Mouse (Mus musculus): ENCODE results near the gene Hexim1. TPM values are rescaled to one million over a fixed set of nuclear protein-coding genes. Genes with fewer than 3 reads are reported as not detected.

Hexim1 gene
- polyA plus RNA-seq, 1 experiment from 2014 or later: 3.7 TPM

GRCm38 (mm10) chr11:103133456-103134185 is 17.6 kb downstream of the Hexim1 start:
- no peaks in the 10 kb centered on the region for H3K9me3 ChIP-seq
- peak overlapping the region; percentile 29; the same call in 1 of the 2 replicates for H3K9ac ChIP-seq
- H3K36me3 ChIP-seq (replicated peaks): 0 out of 2 replicates have a peak, but pooled peaks cover under 1% of the 10 kb centered on the region
- WGBS: 55% methylated on average over 6 of the region's 6 CpGs
- no peaks in the 10 kb centered on the region for H3K27me3 ChIP-seq (replicated peaks)
- H3K4me1 ChIP-seq: peaks cover 38% of the 10 kb centered on the region
- H3K4me2 ChIP-seq: peak overlapping the region; percentile 52
- peak; percentile 20; the same call in 1 of the 2 replicates for ATAC-seq (replicated peaks)
- peak overlapping the region; percentile 82 for H3K27ac ChIP-seq
- H3K4me3 ChIP-seq: peak overlapping the region; percentile 27

DNA sequence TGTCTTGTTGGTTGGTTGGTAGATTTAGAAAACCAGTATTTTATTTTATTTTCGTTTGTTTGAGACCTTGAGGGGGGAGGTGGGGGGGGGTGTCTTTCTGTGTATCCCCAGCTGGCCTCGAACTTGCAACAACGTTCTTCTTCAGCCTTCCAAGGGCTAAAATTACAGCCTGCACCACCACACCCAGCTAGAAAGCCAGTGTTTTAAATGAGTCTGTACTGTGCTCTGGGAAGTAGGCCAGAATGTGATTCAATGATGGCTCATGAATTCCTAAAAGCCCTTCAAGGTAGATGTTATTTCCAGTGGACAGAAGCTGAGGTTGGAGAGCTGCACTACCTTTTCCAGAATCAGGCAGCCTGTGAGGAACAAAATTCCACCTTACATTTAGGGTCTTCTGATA is 18.2 kb downstream of the Hexim1 start:
- ATAC-seq (replicated peaks): no peak
- peaks cover 38% of the 10 kb centered on the region for H3K4me1 ChIP-seq
- H3K36me3 ChIP-seq (replicated peaks): peaks cover 7% of the 10 kb centered on the region; the same call in 1 of the 2 replicates
- no peaks in the 10 kb centered on the region for H3K27me3 ChIP-seq (replicated peaks)
- no peak overlapping the region for H3K9ac ChIP-seq
- H3K9me3 ChIP-seq: no peaks in the 10 kb centered on the region
- H3K4me2 ChIP-seq: peak overlapping the region; percentile 52
- H3K27ac ChIP-seq: peak overlapping the region; percentile 82; the same call in 1 of the 2 replicates
- peak overlapping the region; percentile 27; the same call in 1 of the 2 replicates for H3K4me3 ChIP-seq
- 79% methylated on average over 3 of the region's 3 CpGs for WGBS

DNA sequence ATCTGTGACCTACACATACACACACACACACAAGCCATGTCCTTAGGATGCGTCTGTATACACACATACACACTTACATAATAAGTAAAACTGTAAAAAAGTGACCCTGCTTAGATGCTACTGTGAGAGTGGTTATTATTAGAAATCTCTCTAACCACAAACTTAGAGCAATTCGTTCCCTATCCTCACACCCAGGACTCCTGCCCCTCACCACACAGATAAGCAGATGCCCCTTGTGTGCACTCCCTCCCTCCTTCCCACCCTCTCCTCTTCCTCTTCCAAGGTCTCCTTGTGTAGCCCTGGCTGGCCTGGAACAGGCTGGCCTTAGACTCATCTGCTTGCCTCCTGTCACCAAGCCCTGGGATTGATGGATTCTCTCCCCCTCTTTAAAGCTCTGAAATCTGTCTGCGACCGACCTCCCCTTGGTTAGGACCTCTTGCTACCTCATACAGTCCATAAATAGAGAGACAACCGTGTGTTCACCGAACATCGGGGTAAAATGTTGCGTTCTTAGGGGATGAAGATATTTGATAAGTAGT is 20.1 kb downstream of the Hexim1 start:
- Histone ChIP-seq H3K36me3 (replicated peaks) (peaks cover 8% of the 10 kb centered on the region; the same call in 1 of the 2 replicates), H3K27me3 (replicated peaks) (no peaks in the 10 kb centered on the region), H3K9me3 (no peaks in the 10 kb centered on the region), H3K27ac (no peak overlapping the region), H3K4me1 (peaks cover 33% of the 10 kb centered on the region), H3K9ac (no peak overlapping the region), H3K4me3 (no peak overlapping the region), H3K4me2 (no peak overlapping the region)
- 89% methylated on average over 8 of the region's 8 CpGs for WGBS
- no peak for ATAC-seq (replicated peaks)

GRCm38 (mm10) chr11:103139951-103140762 is 24.1 kb downstream of the Hexim1 start:
- ATAC-seq (replicated peaks): no peak
- Histone ChIP-seq H3K27me3 (replicated peaks) (no peaks in the 10 kb centered on the region), H3K4me3 (no peak overlapping the region), H3K9ac (no peak overlapping the region), H3K4me1 (peaks cover 26% of the 10 kb centered on the region), H3K9me3 (no peaks in the 10 kb centered on the region), H3K4me2 (no peak overlapping the region), H3K36me3 (replicated peaks) (peaks cover 8% of the 10 kb centered on the region; the same call in 1 of the 2 replicates), H3K27ac (no peak overlapping the region)
- 81% methylated on average over 14 of the region's 14 CpGs for WGBS

GRCm38 (mm10) chr11:103140763-103141100 is 24.7 kb downstream of the Hexim1 start:
- Histone ChIP-seq H3K27me3 (replicated peaks) (no peaks in the 10 kb centered on the region), H3K4me1 (peaks cover 22% of the 10 kb centered on the region), H3K9ac (no peak overlapping the region), H3K4me3 (no peak overlapping the region), H3K4me2 (no peak overlapping the region), H3K9me3 (no peaks in the 10 kb centered on the region), H3K27ac (peak overlapping the region; percentile 3; the same call in 1 of the 2 replicates), H3K36me3 (replicated peaks) (peaks cover 8% of the 10 kb centered on the region; the same call in 1 of the 2 replicates)
- no peak for ATAC-seq (replicated peaks)
- 60% methylated on average over 6 of the region's 6 CpGs for WGBS

DNA sequence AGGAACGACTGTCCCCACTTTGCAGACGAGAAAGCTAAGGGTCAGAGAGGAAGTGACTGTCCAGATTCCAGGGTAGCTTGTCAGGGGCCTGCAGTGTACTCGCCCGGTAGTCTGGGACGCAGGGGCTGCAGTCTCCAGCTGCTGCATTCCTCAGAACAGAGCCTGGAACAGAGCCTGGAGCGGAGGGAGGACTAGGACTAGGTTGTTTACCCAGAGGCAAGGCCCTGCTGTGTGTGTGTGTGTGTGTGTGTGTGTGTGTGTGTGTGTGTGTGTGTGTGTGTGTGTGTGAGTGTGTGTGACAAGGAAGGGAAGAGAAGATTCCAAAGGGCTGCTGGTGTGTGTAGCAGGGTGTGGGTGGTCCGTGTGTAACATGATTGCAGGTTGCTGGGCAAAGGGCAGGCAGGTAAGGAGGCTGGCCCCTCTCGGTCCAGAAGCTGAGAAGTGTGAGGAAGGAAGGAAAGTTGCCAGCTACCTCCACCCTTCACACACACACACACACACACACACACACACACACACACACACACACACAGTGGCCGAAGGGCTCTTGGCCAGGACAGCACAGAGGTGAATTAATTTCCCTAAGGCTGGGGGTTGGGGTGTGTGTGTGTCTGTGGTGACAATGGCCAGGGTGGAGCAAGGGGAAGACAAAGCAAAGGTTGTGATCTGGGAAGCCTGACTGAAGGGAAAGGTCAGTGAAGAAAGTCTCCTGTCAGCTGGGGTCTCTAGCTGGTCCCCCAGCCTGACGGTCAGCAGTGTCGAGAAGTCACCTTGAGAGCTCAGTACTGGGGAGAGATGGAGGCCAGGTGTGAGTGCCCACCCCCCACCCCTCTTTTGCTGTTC is 25.3 kb downstream of the Hexim1 start:
- ATAC-seq (replicated peaks): no peak
- no peaks in the 10 kb centered on the region for H3K27me3 ChIP-seq (replicated peaks)
- no peak overlapping the region for H3K4me2 ChIP-seq
- WGBS: 39% methylated on average over 10 of the region's 11 CpGs
- no peak overlapping the region; the same call in 1 of the 2 replicates for H3K9ac ChIP-seq
- no peaks in the 10 kb centered on the region for H3K9me3 ChIP-seq
- H3K4me1 ChIP-seq: peaks cover 22% of the 10 kb centered on the region
- no peak overlapping the region for H3K4me3 ChIP-seq
- peak overlapping the region; percentile 93 for H3K27ac ChIP-seq
- peaks cover 8% of the 10 kb centered on the region; the same call in 1 of the 2 replicates for H3K36me3 ChIP-seq (replicated peaks)

DNA sequence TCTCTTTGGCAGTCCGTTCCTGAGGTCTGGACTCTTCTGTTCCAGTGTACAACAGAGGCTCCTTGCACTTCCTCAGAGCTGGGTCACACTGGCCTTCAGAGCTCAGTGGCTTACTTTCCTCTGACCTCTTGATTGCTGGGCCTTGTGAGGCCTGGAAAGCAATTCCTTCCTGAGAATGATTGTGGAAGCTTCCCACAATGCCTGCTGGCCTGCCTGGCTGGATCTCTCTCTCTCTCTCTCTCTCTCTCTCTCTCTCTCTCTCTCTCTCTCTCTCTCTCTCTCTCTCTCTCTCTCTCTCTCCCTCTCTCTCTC is 25.9 kb downstream of the Hexim1 start:
- Histone ChIP-seq H3K27me3 (replicated peaks) (no peaks in the 10 kb centered on the region), H3K27ac (peak overlapping the region; percentile 93), H3K4me2 (peak overlapping the region; percentile 55), H3K4me1 (peaks cover 22% of the 10 kb centered on the region), H3K9me3 (no peaks in the 10 kb centered on the region), H3K36me3 (replicated peaks) (peaks cover 8% of the 10 kb centered on the region; the same call in 1 of the 2 replicates), H3K9ac (no peak overlapping the region; the same call in 1 of the 2 replicates), H3K4me3 (no peak overlapping the region)
- 21% methylated on average over 1 of the region's 1 CpGs for WGBS
- ATAC-seq (replicated peaks): no peak

- no peaks in the 10 kb centered on the region for H3K9me3 ChIP-seq
- peak overlapping the region; percentile 55 for H3K4me2 ChIP-seq
- H3K27me3 ChIP-seq (replicated peaks): no peaks in the 10 kb centered on the region
- H3K4me3 ChIP-seq: peak overlapping the region; percentile 37
- peak overlapping the region; percentile 93 for H3K27ac ChIP-seq
- peaks cover 22% of the 10 kb centered on the region for H3K4me1 ChIP-seq
- peak overlapping the region; percentile 50 for H3K9ac ChIP-seq
- H3K36me3 ChIP-seq (replicated peaks): peaks cover 8% of the 10 kb centered on the region; the same call in 1 of the 2 replicates
- 21% methylated on average over 7 of the region's 8 CpGs for WGBS
- peak; percentile 95 for ATAC-seq (replicated peaks)
These were observed 26.6 kb downstream of the Hexim1 start for GRCm38 (mm10) chr11:103142441-103143182.

GRCm38 (mm10) chr11:103144309-103145285 is 28.6 kb downstream of the Hexim1 start:
- no peak for ATAC-seq (replicated peaks)
- no peak overlapping the region for H3K27ac ChIP-seq

DNA sequence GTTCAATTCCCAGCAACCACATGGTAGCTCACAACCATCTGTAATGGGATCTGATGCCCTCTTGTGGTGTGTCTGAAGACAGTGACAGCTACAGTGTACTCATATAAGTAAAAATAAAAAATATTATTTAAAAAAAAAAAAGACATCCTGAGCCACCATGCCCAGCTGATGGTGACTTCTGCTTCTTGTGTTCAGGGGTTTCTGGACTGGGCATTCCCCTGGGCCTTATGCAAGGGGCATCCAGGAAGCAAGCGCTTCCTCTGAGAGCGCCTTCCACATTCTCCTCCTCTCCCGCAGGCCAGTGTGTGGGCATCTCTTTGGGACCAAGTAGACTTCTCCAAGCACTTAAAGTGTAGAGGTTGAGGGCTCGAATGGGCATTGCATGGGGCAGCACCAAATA is 30.4 kb downstream of the Hexim1 start:
- Histone ChIP-seq H3K4me1 (peaks cover 18% of the 10 kb centered on the region), H3K36me3 (replicated peaks) (no peaks in the 10 kb centered on the region), H3K9me3 (no peaks in the 10 kb centered on the region), H3K27ac (no peak overlapping the region), H3K27me3 (replicated peaks) (no peaks in the 10 kb centered on the region), H3K9ac (no peak overlapping the region), H3K4me3 (no peak overlapping the region), H3K4me2 (no peak overlapping the region)
- no peak for ATAC-seq (replicated peaks)
- 92% methylated on average over 4 of the region's 4 CpGs for WGBS

More at GRCm38 (mm10) chr11:103144309-103145285, 28.6 kb downstream of the Hexim1 start:
- no peak overlapping the region for H3K9ac ChIP-seq
- no peak overlapping the region for H3K4me2 ChIP-seq
- 39% methylated on average over 12 of the region's 12 CpGs for WGBS
- H3K4me1 ChIP-seq: peaks cover 22% of the 10 kb centered on the region
- no peaks in the 10 kb centered on the region for H3K36me3 ChIP-seq (replicated peaks)
- no peaks in the 10 kb centered on the region for H3K9me3 ChIP-seq
- H3K4me3 ChIP-seq: no peak overlapping the region
- H3K27me3 ChIP-seq (replicated peaks): no peaks in the 10 kb centered on the region

All from midbrain, embryonic 15.5 days (tissue).